Mouse (Mus musculus) stomach, adult 2 months (tissue): ENCODE measurements around the gene Plekhb2. TPM values are rescaled to one million over a fixed set of nuclear protein-coding genes. Genes with fewer than 3 reads are reported as not detected.

Experiments
- polyA plus RNA-seq: library from polyadenylated mRNA; depleted of rRNA; stranded (reverse); fragments of >200 nt; gene quantifications from 2 replicates; pipeline ENCODE4 v1.2.3, GENCODE M21; 2012; rRNA removed

The Plekhb2 gene
- polyA plus RNA-seq: 84.4 and 89.1 TPM in 2 replicates

DNA sequence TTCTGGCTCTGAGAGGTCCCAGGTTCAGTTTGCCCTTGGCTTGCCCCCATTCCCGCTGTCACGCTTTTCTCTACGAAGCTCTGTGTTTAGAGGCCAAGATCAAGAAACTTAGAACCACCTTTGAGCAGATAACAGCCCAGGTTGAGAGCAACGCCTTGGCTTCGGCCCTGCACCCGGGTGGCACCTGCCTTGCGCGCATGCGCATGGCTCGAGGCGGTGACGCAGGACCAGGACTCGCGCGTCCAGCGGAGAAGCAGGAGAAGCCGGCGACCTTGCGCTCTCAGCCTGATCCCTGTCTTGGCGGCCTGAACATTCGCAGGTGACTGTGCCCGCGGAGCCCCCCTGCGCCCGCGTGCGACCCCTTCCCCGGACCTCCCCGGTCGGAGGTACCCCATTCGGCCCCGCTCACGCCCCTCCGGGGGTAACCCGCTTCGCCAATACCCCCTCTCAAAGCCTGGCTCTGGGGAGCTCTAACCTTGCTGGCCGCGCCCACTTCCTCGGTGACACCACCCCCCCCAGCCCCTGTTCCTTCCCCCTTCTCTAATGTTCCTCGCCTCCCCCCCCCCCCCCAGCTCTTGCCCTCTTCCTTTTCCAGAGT is at the start of gene Plekhb2:
TSS of gene Plekhb2 (plus strand) at position 232 of the 598 bp plus-strand sequence.

DNA sequence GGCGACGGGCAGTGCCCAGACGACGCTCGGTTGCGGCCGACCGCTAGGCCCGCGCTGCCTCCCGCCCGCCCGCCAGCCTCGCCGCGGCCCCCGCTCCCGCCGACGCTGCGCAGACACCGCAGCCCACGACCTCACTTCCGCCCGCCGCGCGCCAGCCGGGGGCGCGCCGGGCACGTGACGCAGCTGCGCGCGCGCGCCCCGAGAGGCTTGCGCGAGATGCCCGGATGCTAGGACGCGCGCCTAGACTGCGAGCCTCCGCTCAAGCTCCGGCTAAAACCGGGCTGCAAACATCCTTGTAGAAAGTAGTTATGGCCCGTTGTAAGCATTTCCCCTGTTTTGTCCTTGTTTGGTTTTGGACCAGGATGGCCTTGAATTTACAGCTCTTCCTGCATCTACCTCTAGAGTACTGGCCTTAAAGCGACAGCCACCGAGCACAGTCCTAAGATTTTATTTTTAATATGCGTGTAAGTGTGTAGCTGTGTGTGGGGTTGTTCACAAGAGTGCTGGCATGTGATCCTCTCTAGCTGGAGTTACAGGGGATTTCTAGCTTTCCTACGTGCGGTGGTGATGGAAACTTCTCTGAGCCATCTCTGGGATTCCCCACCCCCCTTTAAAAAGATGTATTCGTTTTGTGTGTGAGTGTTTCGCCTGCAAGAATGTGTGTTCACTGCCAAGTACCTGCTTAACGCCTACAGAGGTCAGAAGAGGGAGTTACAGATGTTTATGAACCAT is 6.7 kb upstream of the Plekhb2 start, which contains the start of gene Fam168b:
TSS of gene Fam168b (minus strand) at position 179 of the 732 bp plus-strand sequence.

Other genes starting within 250 kb of the Plekhb2 start
- gene Fam168b, start 6.9 kb upstream of the Plekhb2 start, polyA plus RNA-seq: 111 and 160 TPM in 2 replicates